Mouse (Mus musculus) cerebellum, postnatal 25 days (tissue): ENCODE measurements around the gene Optn.
A peak's percentile ranks its signal among the peaks of the same experiment; 100 is the strongest.

ENCODE experiments used
- DNase-seq, 2 experiments: peaks; one replicate each; pipeline ENCODE4 v3.0.0; 2021; ENCODE audit warnings: mixed read lengths in 2 of 2

The Optn gene

GRCm38 (mm10) chr2:4978091-4978490 lies 85.8 kb downstream of the Optn start:
- peak; percentile 22 to 49 for DNase-seq

- no peak for DNase-seq
Observed at GRCm38 (mm10) chr2:4975807-4976206, 88.0 kb downstream of the Optn start, which contains the start of gene Ucma. Gene Ucma, plus strand, starts transcription at chr2:4976122.
